Mouse (Mus musculus) c-Kit-negative CD71-positive TER-119-positive erythroid progenitor cells, embryonic 14.5 days (primary cell): Measurements from ENCODE around the gene Abcg4.
"Not testable (repeated sequence)": the region's sequence is repeated elsewhere in the genome, so short reads cannot be mapped to it uniquely, and the experiment has no call there.

Experiments used
- DNase-seq: peaks from one replicate; pipeline ENCODE4 v3.0.0-alpha.2; 2013; ENCODE audit warnings: low read depth, low spot score

The Abcg4 gene

DNA sequence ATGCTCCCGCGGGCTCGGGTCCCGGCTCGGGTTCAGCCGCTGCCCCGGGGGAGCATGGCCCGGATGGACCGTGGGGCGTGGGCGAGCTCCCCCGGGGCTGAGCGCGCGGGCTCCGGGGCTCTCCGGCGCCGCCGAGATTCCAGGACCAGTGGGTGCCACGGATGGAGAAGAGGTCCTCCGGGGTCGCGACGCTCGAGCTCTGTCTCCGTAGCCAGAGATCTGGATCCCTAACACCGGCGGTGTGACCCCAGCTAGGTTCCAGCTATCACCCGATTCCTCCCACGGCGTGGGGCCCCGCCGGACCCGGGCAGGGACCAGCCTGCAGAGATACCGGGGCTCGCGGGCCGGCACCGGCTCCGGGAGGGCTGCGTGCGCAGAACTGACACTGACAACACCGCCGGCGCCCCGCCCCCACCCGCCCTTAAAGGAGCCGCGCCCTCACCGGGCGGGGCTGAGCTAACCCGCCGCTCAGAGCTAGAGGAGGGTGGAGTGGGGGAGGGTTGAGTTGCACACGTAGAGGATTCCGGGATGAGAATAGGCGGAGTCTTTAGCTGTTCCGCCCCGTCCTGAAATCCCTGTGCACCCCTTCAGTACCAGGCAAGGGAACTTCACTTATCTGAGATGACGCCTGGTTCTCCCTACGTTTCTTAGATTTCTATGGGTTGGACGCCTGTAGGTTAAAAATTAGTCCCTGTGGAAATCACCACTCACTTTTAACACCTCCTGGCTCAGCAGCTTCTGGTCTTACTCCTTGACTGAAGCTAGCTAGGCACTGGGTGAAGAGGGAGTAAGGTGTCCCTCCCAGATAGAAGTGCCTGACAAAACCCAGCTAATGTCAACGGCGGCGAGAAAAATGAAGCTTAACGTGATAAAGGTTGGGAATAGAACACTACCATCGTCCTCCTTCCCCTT lies 31.7 kb upstream of the Abcg4 start, which contains the start of gene C2cd2l:
Gene C2cd2l, minus strand, starts transcription at position 399 of the 912 bp plus-strand sequence.
- DNase-seq = peak; percentile 95

- DNase-seq = no peak
Measured at GRCm38 (mm10) chr9:44319105-44319886, 30.9 kb upstream of the Abcg4 start.

- no peak for DNase-seq
Measured at GRCm38 (mm10) chr9:44318826-44319095, 30.3 kb upstream of the Abcg4 start.

DNA sequence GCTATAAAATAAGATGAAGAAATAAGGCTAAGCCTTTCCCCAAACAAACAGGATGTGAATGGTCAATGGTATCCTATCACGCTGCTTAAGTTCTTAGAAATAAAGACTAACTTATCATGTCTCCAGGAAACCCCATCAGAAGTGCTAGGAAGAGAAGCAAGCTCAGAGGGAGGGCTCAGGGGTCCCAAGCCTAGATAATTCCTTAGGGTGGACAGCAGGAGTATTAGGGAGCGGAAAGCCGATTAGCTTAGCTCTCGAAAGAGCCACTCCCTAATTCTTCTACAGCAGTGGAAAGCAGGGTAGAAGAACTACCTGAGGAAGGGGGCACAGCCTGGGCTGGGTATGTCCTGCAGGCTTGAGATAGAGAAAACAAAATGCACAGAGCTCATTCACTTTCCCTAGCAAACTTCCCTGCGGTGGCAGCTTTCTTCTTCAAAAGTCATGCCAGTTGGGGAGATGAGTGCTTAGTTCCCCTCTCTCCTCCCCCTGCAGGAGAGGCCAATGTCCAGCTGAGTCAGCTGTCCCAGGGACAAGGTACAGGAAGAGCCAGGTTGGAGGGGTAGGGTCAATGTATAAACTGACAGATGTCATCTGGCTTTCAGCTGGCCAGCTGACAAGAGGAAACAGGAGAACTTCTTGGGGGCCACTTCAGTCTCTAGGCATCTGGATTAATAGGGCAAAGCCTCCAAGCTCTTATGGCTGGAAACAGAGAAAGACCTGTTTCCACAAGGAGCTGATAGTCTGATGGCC lies 29.8 kb upstream of the Abcg4 start:
- no peak for DNase-seq

- DNase-seq = no peak
Measured at GRCm38 (mm10) chr9:44317452-44317851, 29.0 kb upstream of the Abcg4 start.

DNA sequence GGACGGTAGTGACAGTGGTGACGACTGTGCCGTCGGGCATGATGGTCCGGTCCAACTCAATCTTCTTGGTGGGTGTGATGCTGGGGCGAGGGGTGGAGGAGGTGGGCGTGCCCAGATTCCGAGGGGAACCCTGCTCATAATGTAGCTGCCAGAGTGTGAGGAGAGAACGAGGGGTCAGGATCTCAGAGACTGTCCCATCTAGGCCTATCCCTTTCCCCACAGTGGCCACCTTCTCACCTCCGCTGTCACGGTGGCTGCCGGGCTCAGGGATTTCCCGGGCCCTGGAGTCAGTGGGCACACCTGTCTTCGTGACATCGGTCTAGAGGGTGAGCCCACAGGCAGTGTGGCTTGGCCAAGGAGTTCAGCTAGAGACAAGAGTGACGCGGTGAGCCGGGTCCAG lies 26.5 kb upstream of the Abcg4 start:
- no peak for DNase-seq

- DNase-seq = no peak
Measured at GRCm38 (mm10) chr9:44314257-44314547, 25.8 kb upstream of the Abcg4 start.

GRCm38 (mm10) chr9:44313476-44314256 lies 25.3 kb upstream of the Abcg4 start:
- no peak for DNase-seq

DNA sequence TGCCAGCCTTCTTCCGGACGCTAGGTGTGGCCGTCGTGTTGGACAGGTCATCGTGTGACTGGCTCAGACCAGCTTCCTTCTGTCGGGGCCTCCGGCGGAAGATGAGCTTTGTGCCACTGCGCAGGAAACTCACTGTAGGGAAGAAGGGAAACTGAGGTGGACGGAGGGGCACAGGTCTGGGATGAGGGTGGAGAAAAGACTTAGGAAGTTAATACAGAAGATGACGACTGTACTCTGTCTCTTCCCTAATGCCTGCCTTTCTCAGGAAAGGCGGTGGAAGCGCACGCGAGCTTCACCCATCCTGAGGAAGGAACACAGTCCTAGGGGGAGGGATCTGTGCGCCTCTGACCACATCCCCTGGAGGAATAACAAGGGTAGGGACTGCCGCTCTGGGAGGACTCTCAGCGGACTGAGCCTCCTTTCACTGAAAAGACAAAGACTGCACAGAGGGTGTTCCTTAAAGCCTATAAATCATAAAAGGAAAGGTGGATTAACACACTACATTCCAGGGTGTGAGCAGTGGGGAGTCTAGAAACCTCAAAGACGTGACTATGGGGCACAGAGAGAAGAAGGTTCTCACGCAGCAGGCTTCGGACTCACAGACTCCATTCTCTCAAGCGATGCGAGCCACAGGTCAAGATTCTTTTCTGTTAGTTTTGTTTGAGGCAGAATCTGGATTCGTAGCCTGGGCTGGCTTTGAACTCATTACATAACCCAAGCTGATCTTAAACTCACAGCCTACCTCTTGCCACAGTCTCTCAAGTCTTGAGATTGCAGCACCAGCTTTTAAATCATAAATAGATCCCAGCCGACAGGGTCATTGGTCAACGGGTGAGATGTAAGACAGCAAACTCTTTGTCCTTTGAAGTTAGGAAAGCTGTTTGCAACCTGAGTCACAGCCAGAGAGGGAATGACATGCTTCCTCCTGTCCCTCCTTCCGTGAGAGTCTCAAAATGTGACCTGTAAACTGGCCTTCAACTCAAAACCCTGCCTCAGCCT lies 23.0 kb upstream of the Abcg4 start:
- no peak for DNase-seq

- no peak for DNase-seq
Measured at GRCm38 (mm10) chr9:44310750-44311135, 22.3 kb upstream of the Abcg4 start.

GRCm38 (mm10) chr9:44309756-44310155 lies 21.3 kb upstream of the Abcg4 start:
- no peak for DNase-seq

DNA sequence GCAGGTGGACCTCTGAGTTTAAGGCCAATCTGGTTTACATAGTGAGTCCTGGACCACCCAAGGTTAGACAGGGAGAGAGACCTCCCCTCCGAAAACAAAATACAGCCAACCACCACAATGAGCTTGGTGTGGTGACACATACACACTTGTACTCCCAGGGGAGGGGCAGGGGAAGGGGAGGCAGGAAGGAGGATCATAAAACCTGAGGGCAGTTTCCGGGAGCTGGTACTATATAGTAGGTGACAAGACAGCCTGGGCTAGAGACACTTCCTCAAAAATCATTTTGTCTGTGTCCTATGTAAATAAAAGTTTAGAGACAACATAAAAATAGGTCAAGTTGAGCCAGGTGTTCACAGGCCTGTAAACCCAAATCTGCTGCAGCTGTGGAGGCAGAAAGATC lies 18.8 kb upstream of the Abcg4 start:
- no peak for DNase-seq

DNA sequence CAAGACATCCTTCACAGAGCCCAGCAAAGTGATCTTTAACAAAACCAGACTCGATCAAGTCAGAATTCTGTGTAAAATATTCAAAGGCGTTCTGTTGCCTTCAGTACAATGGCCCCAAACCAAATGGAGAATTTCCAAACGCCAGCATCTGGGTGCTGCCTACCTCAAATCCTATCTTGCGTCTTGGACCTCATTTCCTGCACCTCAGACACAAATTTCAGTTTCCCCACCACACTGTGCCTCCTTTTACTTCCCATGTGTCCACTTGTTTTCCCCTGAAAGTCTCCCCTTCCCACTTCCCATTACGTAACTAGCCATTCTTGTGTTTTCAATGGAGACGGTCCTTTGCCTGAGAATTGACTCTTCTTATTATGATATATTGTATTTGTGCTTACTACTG lies 18.1 kb upstream of the Abcg4 start:
- no peak for DNase-seq

GRCm38 (mm10) chr9:44305466-44306079 lies 17.2 kb upstream of the Abcg4 start, which contains the start of gene Hinfp:
Gene Hinfp, minus strand, starts transcription at chr9:44305671.
- DNase-seq = peak; percentile 96

DNA sequence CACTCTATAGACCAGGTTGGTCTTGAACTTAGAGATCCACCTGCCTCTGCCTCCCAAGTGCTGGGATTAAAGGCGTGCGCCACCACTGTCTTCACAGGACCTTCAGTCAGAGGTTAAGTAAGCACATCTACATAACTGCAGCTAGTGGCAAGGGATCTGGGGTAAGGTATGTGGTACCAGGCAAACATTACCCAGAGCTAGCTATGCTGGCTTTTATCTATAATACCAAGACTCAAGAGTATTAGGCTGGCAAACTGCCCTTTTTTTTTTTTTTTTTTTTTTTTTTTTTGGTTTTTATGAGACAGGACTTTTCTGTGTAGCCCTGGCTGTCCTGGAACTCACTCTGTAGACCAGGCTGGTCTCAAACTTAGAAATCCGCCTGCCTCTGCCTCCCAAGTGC lies 11.6 kb upstream of the Abcg4 start:
- not testable (repeated sequence) for DNase-seq

DNA sequence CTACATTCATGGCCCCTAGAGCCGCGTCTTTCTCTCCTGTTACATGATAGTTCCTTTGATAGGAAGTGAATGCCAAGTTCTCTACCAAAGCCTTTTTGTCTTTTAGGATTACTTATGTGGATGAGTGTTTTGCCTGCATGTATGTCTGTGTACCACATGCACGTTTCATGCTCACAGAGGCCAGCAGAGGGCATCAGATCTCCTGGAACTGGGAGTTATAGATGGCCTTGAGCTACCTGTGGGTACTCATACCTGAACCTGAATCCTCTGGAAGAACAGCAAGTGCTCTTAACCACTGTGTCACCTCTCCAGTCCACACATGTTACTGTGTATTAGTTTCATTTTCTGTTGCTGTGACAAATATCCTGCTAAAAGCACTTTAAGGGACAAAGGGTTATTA lies 4.1 kb upstream of the Abcg4 start:
- DNase-seq = peak; percentile 51

- peak; percentile 32 for DNase-seq
Measured at GRCm38 (mm10) chr9:44288959-44289291, 510 bp upstream of the Abcg4 start.

GRCm38 (mm10) chr9:44287401-44288075 lies 877 bp downstream of the Abcg4 start:
- DNase-seq = peak; percentile 26

- DNase-seq = peak; percentile 40
Measured at GRCm38 (mm10) chr9:44287003-44287400, 1.4 kb downstream of the Abcg4 start.
